Mouse (Mus musculus) lung, embryonic 14.5 days (tissue): Measurements from ENCODE around the gene Sergef. TPM values are rescaled to one million over a fixed set of nuclear protein-coding genes. Genes with fewer than 3 reads are reported as not detected.
"Not testable (repeated sequence)": the region's sequence is repeated elsewhere in the genome, so short reads cannot be mapped to it uniquely, and the experiment has no call there.

Experiments used
- ATAC-seq: fragments of 200-750 bp; cut with Nextera tagmentation; 2 replicates; pipeline ENCODE4 v1.8.0; 2017; ENCODE audit warnings: mild to moderate bottlenecking, moderate TSS enrichment, moderate library complexity; ENCODE audit not compliant: insufficient read depth
- DNase-seq: peaks from one replicate; pipeline ENCODE4 v3.0.0-alpha.2; 2015
- H3K27ac ChIP-seq: fragments of 300-500 bp; sonication (generic); 2 replicates; pipeline ENCODE4 v1.5.1; 2014; ENCODE audit warnings: low read depth, mild to moderate bottlenecking, moderate library complexity
- H3K27me3 ChIP-seq: fragments of 300-500 bp; sonication (generic); 2 replicates; pipeline ENCODE4 v1.6.1; 2014; ENCODE audit warnings: low read length, control low read depth; ENCODE audit not compliant: insufficient read depth
- H3K36me3 ChIP-seq: fragments of 300-500 bp; sonication (generic); 2 replicates; pipeline ENCODE4 v1.6.1; 2014; ENCODE audit warnings: control low read depth; ENCODE audit not compliant: insufficient read depth
- H3K4me1 ChIP-seq: fragments of 300-500 bp; sonication (generic); 2 replicates; pipeline ENCODE4 v1.6.1; 2014; ENCODE audit warnings: antibody characterized with exemption, control low read depth; ENCODE audit not compliant: insufficient read depth
- H3K4me2 ChIP-seq: fragments of 300-500 bp; sonication (generic); 2 replicates; pipeline ENCODE4 v1.6.1; 2014; ENCODE audit warnings: mild to moderate bottlenecking
- H3K4me3 ChIP-seq: fragments of 300-500 bp; sonication (generic); 2 replicates; pipeline ENCODE4 v1.5.1; 2014; ENCODE audit warnings: low read depth, low read length
- H3K9ac ChIP-seq: fragments of 300-500 bp; sonication (generic); 2 replicates; pipeline ENCODE4 v1.6.1; 2014
- H3K9me3 ChIP-seq: fragments of 300-500 bp; sonication (generic); 2 replicates; pipeline ENCODE4 v1.6.1; 2016; ENCODE audit warnings: low read depth, low read length, control low read depth
- CTCF ChIP-seq: IDR thresholded peaks from 2 replicates; pipeline ENCODE4 v1.5.1; 2016; ENCODE audit warnings: antibody characterized with exemption, low read depth
- WGBS: fragments of 180-500 bp; shearing (Covaris S2); extraction: QIAGEN DNeasy Blood & Tissue Kit; methylation state at CpG from one replicate; pipeline ENCODE4 v1.1.7; 2014; 5-methylcytosine and 5-hydroxymethylcytosine counted together
- polyA plus RNA-seq: library from polyadenylated mRNA; unstranded; fragments of >200 nt; fragmentation: Nextera tagmentation; extraction: Ambion mirVana; gene quantifications from 2 replicates; pipeline ENCODE4 v1.2.1, GENCODE M21; 2014

Sergef gene
- 10.6 and 12.7 TPM in 2 replicates for polyA plus RNA-seq

DNA sequence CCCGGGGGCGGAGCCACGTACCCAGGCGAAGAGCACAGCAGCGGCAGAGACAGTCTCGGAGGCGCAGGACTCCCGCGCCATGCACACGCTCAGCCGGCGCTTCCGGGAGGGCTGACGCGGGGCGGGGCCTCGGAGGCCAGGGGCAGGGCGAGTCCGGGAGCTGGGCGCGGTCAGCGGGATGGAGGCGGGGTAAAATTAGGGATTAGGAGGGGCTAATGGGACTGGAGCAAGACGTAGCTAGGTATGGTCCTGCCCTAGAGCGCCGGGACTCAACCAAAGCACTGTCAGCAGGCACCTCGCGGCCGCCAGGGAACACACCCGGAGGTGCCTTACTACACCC lies at the start of gene Sergef:
Sergef (minus strand) TSS at position 116 of the 340 bp plus-strand sequence.
- Histone ChIP-seq H3K27ac (no peak within 1 kb of the TSS), H3K36me3 (no peaks in the 10 kb centered on the region), H3K9me3 (no peaks in the 10 kb centered on the region), H3K27me3 (peaks cover 4% of the 10 kb centered on the region; the same call in 1 of the 2 replicates), H3K9ac (peak within 1 kb of the TSS; percentile 59), H3K4me2 (peak within 1 kb of the TSS; percentile 70), H3K4me3 (peak within 1 kb of the TSS; percentile 52), H3K4me1 (peaks cover 5% of the 10 kb centered on the region; the same call in 1 of the 2 replicates)
- peak; percentile 93 for DNase-seq
- under 1% methylated on average over 30 of the region's 30 CpGs for WGBS
- no peak for TF ChIP-seq CTCF
- peak; percentile 97 for ATAC-seq

DNA sequence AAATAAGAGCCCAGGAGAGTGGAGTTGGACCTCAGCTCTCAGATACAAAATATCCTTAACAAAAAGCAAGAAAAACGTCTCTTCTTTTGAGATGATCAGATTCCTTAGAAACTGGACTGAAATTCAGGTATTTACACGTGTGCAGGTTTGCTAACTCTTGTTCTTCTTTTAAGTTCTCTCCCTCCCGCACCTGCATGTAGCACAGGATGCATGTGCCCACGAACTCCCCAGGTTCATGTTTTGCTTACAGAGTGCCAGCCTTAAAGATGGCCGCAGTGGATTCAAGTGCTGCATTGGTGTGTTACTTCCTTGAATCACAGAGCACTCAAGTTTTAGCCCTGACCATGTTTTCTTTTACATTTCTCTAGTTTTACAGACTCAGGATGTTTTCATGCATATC lies 47.2 kb upstream of the Sergef start:
- WGBS, result 84% methylated on average over 5 of the region's 5 CpGs
- ATAC-seq, result no peak

DNA sequence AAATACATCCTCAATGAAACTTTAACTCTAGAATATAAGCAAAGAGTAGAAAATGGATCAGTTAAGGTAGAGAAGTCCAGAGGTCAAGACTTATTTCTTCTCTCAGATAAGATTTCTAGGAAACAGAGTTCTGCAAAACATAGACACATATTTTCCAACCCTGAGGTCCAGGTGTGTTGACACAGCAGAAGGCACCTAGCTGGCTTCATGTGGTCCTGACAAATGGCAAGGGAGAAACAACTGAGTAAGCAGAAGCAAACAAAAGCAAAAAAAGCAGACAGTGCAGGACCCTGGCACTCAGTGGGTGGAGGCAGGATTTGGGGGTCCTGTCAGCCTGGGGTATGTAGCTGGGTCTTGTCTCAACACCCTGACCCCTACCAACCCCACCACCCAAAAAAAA lies 41.1 kb upstream of the Sergef start:
- Histone ChIP-seq H3K9ac (no peak overlapping the region), H3K36me3 (no peaks in the 10 kb centered on the region), H3K4me1 (no peaks in the 10 kb centered on the region), H3K4me3 (no peak overlapping the region), H3K9me3 (no peaks in the 10 kb centered on the region), H3K27me3 (no peaks in the 10 kb centered on the region), H3K4me2 (no peak overlapping the region), H3K27ac (no peak overlapping the region)
- DNase-seq (no peak), ATAC-seq (no peak)
- TF ChIP-seq CTCF, result no peak

More for the DNA sequence above, 47.2 kb upstream of the Sergef start:
- H3K27me3 ChIP-seq, result no peaks in the 10 kb centered on the region
- peaks cover 38% of the 10 kb centered on the region for H3K36me3 ChIP-seq
- H3K27ac ChIP-seq, result no peak overlapping the region
- DNase-seq, result no peak
- no peak for TF ChIP-seq CTCF
- H3K4me3 ChIP-seq, result no peak overlapping the region
- no peaks in the 10 kb centered on the region for H3K9me3 ChIP-seq
- no peak overlapping the region for H3K9ac ChIP-seq
- H3K4me2 ChIP-seq, result no peak overlapping the region
- no peaks in the 10 kb centered on the region for H3K4me1 ChIP-seq

DNA sequence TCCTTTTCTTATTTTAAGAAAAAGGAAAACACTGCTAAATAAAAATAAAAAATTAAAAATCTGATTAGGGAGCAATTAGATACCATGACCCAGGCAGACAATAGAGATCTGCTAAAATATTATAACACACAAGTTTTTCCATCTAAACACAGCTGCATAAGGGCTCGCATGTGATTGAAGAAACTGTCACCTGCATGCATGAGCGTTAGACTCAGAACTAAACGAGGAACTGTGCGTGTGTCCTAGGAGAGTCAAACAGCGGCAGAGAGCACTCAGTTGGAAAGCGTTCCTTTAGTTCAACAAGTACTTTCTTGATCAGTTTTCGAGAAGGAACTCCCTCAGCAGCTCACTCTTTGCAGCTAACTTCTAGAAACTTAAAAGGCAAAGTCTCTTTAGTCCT lies 39.4 kb upstream of the Sergef start:
- H3K27ac ChIP-seq, H3K9ac ChIP-seq, H3K36me3 ChIP-seq, H3K4me1 ChIP-seq, DNase-seq, H3K4me3 ChIP-seq, ATAC-seq, H3K4me2 ChIP-seq, H3K9me3 ChIP-seq, H3K27me3 ChIP-seq: not testable (repeated sequence)
- 74% methylated on average over 7 of the region's 7 CpGs for WGBS

DNA sequence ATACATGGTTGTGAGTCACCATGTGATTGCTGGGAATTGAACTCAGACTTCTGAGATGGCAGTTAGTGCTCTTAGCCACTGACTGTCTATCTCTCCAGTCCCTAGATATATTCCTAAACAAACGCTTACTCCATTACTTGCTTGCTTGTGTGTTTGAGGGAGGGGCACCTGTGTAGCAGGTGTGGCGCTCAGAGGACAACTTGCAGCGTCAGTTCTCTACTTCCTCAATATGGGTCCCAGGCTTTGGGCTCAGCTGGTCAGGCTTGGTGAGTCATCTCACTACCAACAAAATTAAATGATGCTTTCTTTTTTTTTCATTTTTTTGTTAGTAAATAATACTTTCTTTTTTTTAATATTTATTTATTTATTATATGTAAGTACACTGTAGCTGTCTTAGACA lies 38.8 kb upstream of the Sergef start:
- H3K4me2 ChIP-seq, result no peak overlapping the region
- H3K27me3 ChIP-seq, result no peaks in the 10 kb centered on the region
- WGBS, result 79% methylated on average over 3 of the region's 3 CpGs
- H3K36me3 ChIP-seq, result no peaks in the 10 kb centered on the region
- no peak for ATAC-seq
- H3K9me3 ChIP-seq, result no peaks in the 10 kb centered on the region
- H3K27ac ChIP-seq, result no peak overlapping the region
- H3K4me1 ChIP-seq, result no peaks in the 10 kb centered on the region
- no peak overlapping the region for H3K9ac ChIP-seq
- TF ChIP-seq CTCF, result no peak
- DNase-seq, result no peak
- no peak overlapping the region for H3K4me3 ChIP-seq

DNA sequence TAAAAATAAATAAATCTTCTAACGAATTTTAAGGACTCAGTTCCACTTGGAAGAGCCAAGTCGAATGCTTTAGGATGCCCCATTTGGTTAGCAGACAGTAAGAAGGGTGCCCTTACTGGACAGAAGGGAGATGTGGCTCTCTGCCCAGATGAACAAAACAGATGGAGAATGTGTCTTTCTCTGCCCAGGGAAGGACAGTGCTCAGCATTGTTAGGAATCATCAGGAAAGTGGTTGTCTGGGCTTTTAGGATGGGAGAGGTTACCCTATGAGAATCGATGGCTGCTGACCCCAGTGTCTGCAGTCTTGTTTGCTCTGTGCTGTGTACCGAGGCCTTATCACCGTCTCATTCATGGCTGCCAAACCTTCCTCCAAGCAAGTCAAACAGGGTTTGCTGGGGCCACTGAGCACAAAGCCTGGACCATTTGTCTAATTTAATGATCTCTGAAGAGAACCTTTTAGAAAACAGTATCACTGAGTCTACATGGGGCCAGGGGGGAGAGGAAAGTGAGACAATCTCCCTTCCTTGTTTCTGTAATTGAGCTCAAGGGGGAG lies 37.3 kb upstream of the Sergef start:
- H3K4me2 ChIP-seq, result no peak overlapping the region
- no peak for ATAC-seq
- no peak for DNase-seq
- no peak overlapping the region for H3K4me3 ChIP-seq
- 45% methylated on average over 5 of the region's 5 CpGs for WGBS
- no peaks in the 10 kb centered on the region for H3K9me3 ChIP-seq
- no peak overlapping the region for H3K9ac ChIP-seq
- H3K4me1 ChIP-seq, result 0 out of 2 replicates have a peak, but pooled peaks cover 3% of the 10 kb centered on the region
- H3K36me3 ChIP-seq, result no peaks in the 10 kb centered on the region
- no peak overlapping the region for H3K27ac ChIP-seq
- H3K27me3 ChIP-seq, result no peaks in the 10 kb centered on the region
- TF ChIP-seq CTCF, result no peak

DNA sequence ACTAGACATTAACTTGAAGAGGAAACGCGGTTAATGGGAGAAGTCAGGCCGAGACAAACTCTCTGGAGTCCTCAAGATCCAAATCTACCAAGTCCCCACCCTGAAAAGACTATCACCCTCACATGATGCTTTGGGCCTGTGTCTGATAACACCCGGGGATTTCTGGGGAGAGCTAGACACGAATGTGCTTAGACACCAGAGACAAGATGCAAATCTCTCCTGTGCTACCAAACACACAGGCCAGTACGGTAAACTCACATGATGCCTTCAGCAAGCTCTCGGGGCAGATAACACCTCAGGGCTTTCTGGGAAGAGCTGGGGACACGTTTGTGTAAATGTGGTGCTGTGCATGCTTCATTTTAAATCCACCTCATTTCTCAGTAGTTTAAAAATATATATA lies 36.3 kb upstream of the Sergef start:
- WGBS, result 75% methylated on average over 8 of the region's 8 CpGs
- no peak for ATAC-seq
- DNase-seq, result no peak
- no peak overlapping the region for H3K9ac ChIP-seq
- no peaks in the 10 kb centered on the region for H3K9me3 ChIP-seq
- no peak overlapping the region for H3K4me2 ChIP-seq
- 0 out of 2 replicates have a peak, but pooled peaks cover 3% of the 10 kb centered on the region for H3K4me1 ChIP-seq
- H3K4me3 ChIP-seq, result no peak overlapping the region
- no peak overlapping the region for H3K27ac ChIP-seq
- no peaks in the 10 kb centered on the region for H3K27me3 ChIP-seq
- H3K36me3 ChIP-seq, result no peaks in the 10 kb centered on the region
- TF ChIP-seq CTCF, result no peak

DNA sequence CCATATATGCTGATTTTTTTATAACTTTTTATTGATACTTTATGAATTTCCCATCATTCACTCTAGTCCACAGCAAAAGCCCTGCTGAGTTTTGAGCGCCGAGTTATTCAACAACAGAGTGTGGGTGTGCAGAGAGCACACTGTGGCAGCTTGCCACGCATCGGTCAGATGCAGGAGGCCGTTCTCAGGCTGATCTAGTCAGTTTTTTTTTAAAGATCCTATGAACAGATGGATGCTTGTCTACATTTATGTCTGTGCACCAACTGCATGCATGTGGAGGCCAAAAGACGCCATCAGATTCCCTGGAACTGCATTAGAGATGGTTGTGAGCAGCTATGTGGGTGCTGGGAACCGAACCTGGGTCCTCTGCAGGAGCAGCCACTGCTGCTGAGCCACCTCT lies 35.5 kb upstream of the Sergef start:
- 91% methylated on average over 7 of the region's 7 CpGs for whole genome bisulfite sequencing
- H3K9ac ChIP-seq, result no peak overlapping the region
- no peak overlapping the region for H3K4me3 ChIP-seq
- no peaks in the 10 kb centered on the region for H3K9me3 ChIP-seq
- H3K4me2 ChIP-seq, result no peak overlapping the region
- no peaks in the 10 kb centered on the region for H3K36me3 ChIP-seq
- 0 out of 2 replicates have a peak, but pooled peaks cover 3% of the 10 kb centered on the region for H3K4me1 ChIP-seq
- DNase-seq, result no peak
- H3K27me3 ChIP-seq, result no peaks in the 10 kb centered on the region
- TF ChIP-seq CTCF, result no peak
- ATAC-seq, result no peak
- no peak overlapping the region for H3K27ac ChIP-seq
